Mouse (Mus musculus): ENCODE results near the gene Gm49721. TPM values are rescaled to one million over a fixed set of nuclear protein-coding genes. Genes with fewer than 3 reads are reported as not detected.
"Not testable (repeated sequence)": the region's sequence is repeated elsewhere in the genome, so short reads cannot be mapped to it uniquely, and the experiment has no call there.

Gm49721 gene
- polyA plus RNA-seq, 1 experiment from 2014 or later: 0.38 TPM

GRCm38 (mm10) chr17:6962339-6962738 lies 16.4 kb upstream of the Gm49721 start:
- 80% methylated on average over 4 of the region's 6 CpGs for WGBS
- ATAC-seq (ENCODE audit: low FRiP score, low read depth); H3K4me2 ChIP-seq (replicated peaks); H3K4me1 ChIP-seq; H3K4me3 ChIP-seq; H3K9me3 ChIP-seq; H3K36me3 ChIP-seq; H3K27ac ChIP-seq; H3K27me3 ChIP-seq (replicated peaks); H3K9ac ChIP-seq: not testable (repeated sequence)

GRCm38 (mm10) chr17:6962936-6963335 lies 15.8 kb upstream of the Gm49721 start:
- not testable (repeated sequence) for H3K27me3 ChIP-seq (replicated peaks); H3K4me3 ChIP-seq; H3K36me3 ChIP-seq; H3K27ac ChIP-seq; H3K9ac ChIP-seq; ATAC-seq (ENCODE audit: low FRiP score, low read depth); H3K4me1 ChIP-seq; H3K4me2 ChIP-seq (replicated peaks); H3K9me3 ChIP-seq
- 80% methylated on average over 4 of the region's 4 CpGs for WGBS

GRCm38 (mm10) chr17:6965364-6965763 lies 13.3 kb upstream of the Gm49721 start:
- WGBS: 25% methylated on average over 6 of the region's 6 CpGs
- not testable (repeated sequence) for H3K9ac ChIP-seq; H3K4me2 ChIP-seq (replicated peaks); H3K4me1 ChIP-seq; H3K27me3 ChIP-seq (replicated peaks); H3K9me3 ChIP-seq; H3K27ac ChIP-seq; ATAC-seq (ENCODE audit: low FRiP score, low read depth); H3K36me3 ChIP-seq; H3K4me3 ChIP-seq

- H3K9me3 ChIP-seq; H3K4me2 ChIP-seq (replicated peaks); H3K27me3 ChIP-seq (replicated peaks); H3K4me1 ChIP-seq; H3K4me3 ChIP-seq; ATAC-seq (ENCODE audit: low FRiP score, low read depth); H3K27ac ChIP-seq; H3K36me3 ChIP-seq; H3K9ac ChIP-seq: not testable (repeated sequence)
- WGBS: 38% methylated on average over 1 of the region's 1 CpGs
These were observed 11.0 kb upstream of the Gm49721 start for GRCm38 (mm10) chr17:6967673-6968072.

- H3K4me1 ChIP-seq; H3K27ac ChIP-seq; H3K27me3 ChIP-seq (replicated peaks); H3K4me3 ChIP-seq; ATAC-seq (ENCODE audit: low FRiP score, low read depth); H3K9me3 ChIP-seq; H3K36me3 ChIP-seq; H3K9ac ChIP-seq; H3K4me2 ChIP-seq (replicated peaks): not testable (repeated sequence)
- WGBS: 100% methylated on average over 1 of the region's 8 CpGs
These were observed 8.4 kb upstream of the Gm49721 start, which contains the start of gene Rnaset2b for GRCm38 (mm10) chr17:6970334-6970733. Gene Rnaset2b (plus strand): TSS chr17:6970634.

GRCm38 (mm10) chr17:6971238-6971637 lies 7.5 kb upstream of the Gm49721 start:
- H3K9ac ChIP-seq; H3K4me1 ChIP-seq; H3K27me3 ChIP-seq (replicated peaks); H3K4me2 ChIP-seq (replicated peaks); H3K4me3 ChIP-seq; H3K36me3 ChIP-seq; H3K9me3 ChIP-seq; ATAC-seq (ENCODE audit: low FRiP score, low read depth); H3K27ac ChIP-seq: not testable (repeated sequence)
- WGBS: 88% methylated on average over 8 of the region's 8 CpGs

GRCm38 (mm10) chr17:6972836-6973396 lies 5.8 kb upstream of the Gm49721 start:
- H3K9ac ChIP-seq; H3K36me3 ChIP-seq; ATAC-seq (ENCODE audit: low FRiP score, low read depth); H3K4me3 ChIP-seq; H3K27me3 ChIP-seq (replicated peaks); H3K27ac ChIP-seq; H3K4me2 ChIP-seq (replicated peaks); H3K4me1 ChIP-seq; H3K9me3 ChIP-seq: not testable (repeated sequence)
- WGBS: 62% methylated on average over 4 of the region's 4 CpGs

- not testable (repeated sequence) for H3K36me3 ChIP-seq; H3K4me1 ChIP-seq; H3K4me2 ChIP-seq (replicated peaks); H3K9ac ChIP-seq; H3K9me3 ChIP-seq; ATAC-seq (ENCODE audit: low FRiP score, low read depth); H3K27ac ChIP-seq; H3K27me3 ChIP-seq (replicated peaks); H3K4me3 ChIP-seq
- 70% methylated on average over 3 of the region's 3 CpGs for WGBS
These were observed 3.7 kb upstream of the Gm49721 start for GRCm38 (mm10) chr17:6974985-6975384.

- H3K36me3 ChIP-seq; H3K4me1 ChIP-seq; H3K27me3 ChIP-seq (replicated peaks); H3K27ac ChIP-seq; H3K9me3 ChIP-seq: not testable (repeated sequence)
- WGBS: 26% methylated on average over 5 of the region's 5 CpGs
- peak overlapping the region; percentile 59; the same call in 1 of the 2 replicates for H3K9ac ChIP-seq
- peak; percentile 14; the same call in 1 of the 2 replicates for ATAC-seq (ENCODE audit: low FRiP score, low read depth)
- H3K4me3 ChIP-seq: peak overlapping the region; percentile 47
- peak overlapping the region; percentile 60 for H3K4me2 ChIP-seq (replicated peaks)
These were observed 676 bp downstream of the Gm49721 start for GRCm38 (mm10) chr17:6979380-6979779.

GRCm38 (mm10) chr17:6980144-6980543 lies 1.4 kb downstream of the Gm49721 start:
- not testable (repeated sequence) for H3K27me3 ChIP-seq (replicated peaks); H3K4me2 ChIP-seq (replicated peaks); H3K4me1 ChIP-seq; H3K27ac ChIP-seq; H3K9me3 ChIP-seq; H3K4me3 ChIP-seq; H3K36me3 ChIP-seq; ATAC-seq (ENCODE audit: low FRiP score, low read depth); H3K9ac ChIP-seq
- 89% methylated on average over 5 of the region's 8 CpGs for WGBS

- H3K4me3 ChIP-seq; H3K4me1 ChIP-seq; H3K27ac ChIP-seq; ATAC-seq (ENCODE audit: low FRiP score, low read depth); H3K36me3 ChIP-seq; H3K9me3 ChIP-seq; H3K9ac ChIP-seq; H3K4me2 ChIP-seq (replicated peaks); H3K27me3 ChIP-seq (replicated peaks): not testable (repeated sequence)
- 97% methylated on average over 1 of the region's 1 CpGs for WGBS
These were observed 7.4 kb downstream of the Gm49721 start for GRCm38 (mm10) chr17:6986118-6986517.

GRCm38 (mm10) chr17:6995504-6995903 lies 16.8 kb downstream of the Gm49721 start:
- H3K4me2 ChIP-seq (replicated peaks); H3K9me3 ChIP-seq; H3K27me3 ChIP-seq (replicated peaks); H3K36me3 ChIP-seq; ATAC-seq (ENCODE audit: low FRiP score, low read depth); H3K4me3 ChIP-seq; H3K4me1 ChIP-seq; H3K27ac ChIP-seq; H3K9ac ChIP-seq: not testable (repeated sequence)
- WGBS: no CpG with 5 or more reads among the region's 6 CpGs

- 89% methylated on average over 8 of the region's 8 CpGs for WGBS
- ATAC-seq (ENCODE audit: low FRiP score, low read depth); H3K9ac ChIP-seq; H3K4me1 ChIP-seq; H3K4me3 ChIP-seq; H3K27ac ChIP-seq; H3K9me3 ChIP-seq; H3K27me3 ChIP-seq (replicated peaks); H3K36me3 ChIP-seq; H3K4me2 ChIP-seq (replicated peaks): not testable (repeated sequence)
These were observed 18.1 kb downstream of the Gm49721 start for GRCm38 (mm10) chr17:6996826-6997225.
